Mouse (Mus musculus): ENCODE data around the gene Ovca2. TPM values are rescaled to one million over a fixed set of nuclear protein-coding genes. Genes with fewer than 3 reads are reported as not detected.

Gene Ovca2
- polyA plus RNA-seq, 1 experiment from 2014 or later = 26.7 TPM

DNA sequence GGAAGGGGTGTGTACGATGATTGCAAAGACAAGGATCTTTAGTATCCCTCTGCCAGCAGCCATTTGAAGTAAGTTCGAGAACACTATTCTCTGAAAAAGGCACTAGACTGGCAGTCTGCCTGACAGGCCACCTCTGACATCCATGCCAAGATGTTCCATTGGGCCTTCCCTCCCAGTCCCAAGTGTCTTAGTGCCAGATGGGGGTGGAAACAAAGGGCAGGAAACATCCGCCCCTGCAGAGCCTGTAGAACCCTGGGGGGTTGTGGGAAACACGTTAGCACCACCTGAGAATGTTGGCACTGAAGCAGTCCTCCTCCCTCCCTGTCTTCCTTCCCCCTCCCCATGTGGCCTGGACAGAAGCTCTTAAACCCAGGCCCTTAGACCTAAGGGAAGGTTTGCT, 21.6 kb downstream of the Ovca2 start:
- no peak overlapping the region for H3K9ac ChIP-seq (replicated peaks; ENCODE audit: low read depth, low read length)
- no peaks in the 10 kb centered on the region for H3K9me3 ChIP-seq (ENCODE audit: control insufficient read depth, low read depth, low read length)
- H3K4me2 ChIP-seq (replicated peaks; ENCODE audit: low read depth, low read length) = no peak overlapping the region
- H3K27ac ChIP-seq (ENCODE audit: low read length) = peak overlapping the region; percentile 48; the same call in 1 of the 2 replicates
- no peaks in the 10 kb centered on the region for H3K27me3 ChIP-seq (ENCODE audit: control insufficient read depth, insufficient read depth, low read length)
- H3K4me1 ChIP-seq (ENCODE audit: control insufficient read depth, insufficient read depth, low read length) = peaks cover 50% of the 10 kb centered on the region; the same call in 1 of the 2 replicates
- H3K4me3 ChIP-seq (ENCODE audit: low read depth, low read length) = no peak overlapping the region
- ATAC-seq (ENCODE audit: insufficient number of reproducible peaks, insufficient read depth, low FRiP score, low read depth) = no peak
- peaks cover 19% of the 10 kb centered on the region for H3K36me3 ChIP-seq (ENCODE audit: control insufficient read depth, insufficient read depth, low read length)
- WGBS = 48% methylated on average over 4 of the region's 4 CpGs

DNA sequence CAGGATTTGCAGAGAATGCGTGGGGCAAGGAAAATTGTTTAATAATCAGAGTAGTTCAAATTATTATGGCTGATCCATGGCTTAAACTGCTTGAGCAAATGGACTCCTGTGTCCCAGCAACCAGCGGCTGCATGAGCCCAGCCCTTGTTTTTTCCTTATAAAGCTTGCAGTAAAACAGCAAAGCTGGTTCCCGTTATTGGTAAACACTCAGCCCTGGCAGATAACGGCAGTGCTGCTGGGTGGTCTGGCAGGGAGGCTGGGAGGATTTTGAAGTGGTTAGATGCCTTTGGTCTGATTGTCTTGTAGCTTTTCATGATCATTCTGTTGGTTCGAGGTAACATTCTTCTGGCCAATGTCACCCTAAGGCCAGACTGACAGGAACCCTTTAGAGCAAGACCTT, 22.2 kb downstream of the Ovca2 start:
- H3K4me1 ChIP-seq (ENCODE audit: control insufficient read depth, insufficient read depth, low read length) = peaks cover 44% of the 10 kb centered on the region; the same call in 1 of the 2 replicates
- peaks cover 18% of the 10 kb centered on the region for H3K36me3 ChIP-seq (ENCODE audit: control insufficient read depth, insufficient read depth, low read length)
- 39% methylated on average over 5 of the region's 5 CpGs for WGBS
- no peaks in the 10 kb centered on the region for H3K9me3 ChIP-seq (ENCODE audit: control insufficient read depth, low read depth, low read length)
- peak overlapping the region; percentile 63 for H3K27ac ChIP-seq (ENCODE audit: low read length)
- no peaks in the 10 kb centered on the region for H3K27me3 ChIP-seq (ENCODE audit: control insufficient read depth, insufficient read depth, low read length)
- no peak for ATAC-seq (ENCODE audit: insufficient number of reproducible peaks, insufficient read depth, low FRiP score, low read depth)
- H3K4me2 ChIP-seq (replicated peaks; ENCODE audit: low read depth, low read length) = no peak overlapping the region
- no peak overlapping the region for H3K9ac ChIP-seq (replicated peaks; ENCODE audit: low read depth, low read length)
- H3K4me3 ChIP-seq (ENCODE audit: low read depth, low read length) = no peak overlapping the region

DNA sequence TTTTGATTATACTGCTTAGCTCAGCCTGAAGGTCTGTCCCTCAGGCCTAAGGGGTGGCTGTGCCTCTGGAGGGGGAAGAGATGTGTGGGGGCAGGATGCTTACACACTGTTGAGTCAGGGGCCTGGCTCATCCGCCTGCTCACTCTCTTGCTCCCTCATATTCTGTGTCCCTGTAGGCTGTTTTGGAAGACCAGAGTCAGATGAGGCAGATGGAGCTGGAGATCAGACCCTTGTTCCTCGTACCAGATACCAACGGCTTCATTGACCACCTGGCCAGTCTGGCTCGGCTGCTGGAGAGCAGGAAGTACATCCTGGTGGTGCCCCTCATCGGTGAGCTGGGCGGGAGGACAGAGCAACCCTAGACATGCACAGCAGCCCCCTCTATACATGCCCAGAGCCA, 22.6 kb downstream of the Ovca2 start:
- no peak overlapping the region for H3K9ac ChIP-seq (replicated peaks; ENCODE audit: low read depth, low read length)
- peak overlapping the region; percentile 63 for H3K27ac ChIP-seq (ENCODE audit: low read length)
- H3K9me3 ChIP-seq (ENCODE audit: control insufficient read depth, low read depth, low read length) = no peaks in the 10 kb centered on the region
- H3K4me1 ChIP-seq (ENCODE audit: control insufficient read depth, insufficient read depth, low read length) = peaks cover 43% of the 10 kb centered on the region; the same call in 1 of the 2 replicates
- no peaks in the 10 kb centered on the region for H3K27me3 ChIP-seq (ENCODE audit: control insufficient read depth, insufficient read depth, low read length)
- 44% methylated on average over 6 of the region's 6 CpGs for WGBS
- H3K4me2 ChIP-seq (replicated peaks; ENCODE audit: low read depth, low read length) = no peak overlapping the region
- ATAC-seq (ENCODE audit: insufficient number of reproducible peaks, insufficient read depth, low FRiP score, low read depth) = no peak
- H3K4me3 ChIP-seq (ENCODE audit: low read depth, low read length) = no peak overlapping the region
- H3K36me3 ChIP-seq (ENCODE audit: control insufficient read depth, insufficient read depth, low read length) = peaks cover 17% of the 10 kb centered on the region

DNA sequence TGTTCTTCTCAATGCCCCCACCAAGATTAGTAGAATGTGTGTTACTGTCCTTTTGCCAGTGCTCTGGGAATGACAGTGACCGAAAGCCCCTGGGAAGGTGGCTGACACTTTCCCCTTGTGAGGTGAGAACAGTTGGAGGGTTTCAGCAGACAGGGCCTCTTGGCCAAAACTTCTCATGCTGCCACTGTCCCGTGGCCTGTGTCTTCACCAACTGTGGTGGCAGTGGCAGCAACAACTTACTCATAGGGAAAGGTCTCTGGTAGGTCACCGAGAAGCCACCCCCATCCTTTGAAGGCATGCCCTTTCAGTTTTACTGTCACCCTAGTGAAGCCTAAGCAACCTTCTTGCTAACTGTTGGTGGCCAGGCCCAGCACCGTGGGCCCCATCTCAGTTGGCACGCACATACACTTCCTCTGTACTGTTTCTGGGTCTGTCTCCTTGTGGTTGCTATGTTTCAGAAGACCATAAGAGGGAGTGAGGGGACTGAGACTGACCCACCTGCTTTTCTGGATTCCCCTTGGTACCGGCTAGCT, 24.5 kb downstream of the Ovca2 start:
- no peak overlapping the region for H3K9ac ChIP-seq (replicated peaks; ENCODE audit: low read depth, low read length)
- H3K36me3 ChIP-seq (ENCODE audit: control insufficient read depth, insufficient read depth, low read length) = peaks cover 3% of the 10 kb centered on the region
- H3K27ac ChIP-seq (ENCODE audit: low read length) = no peak overlapping the region
- no peak overlapping the region for H3K4me3 ChIP-seq (ENCODE audit: low read depth, low read length)
- H3K4me1 ChIP-seq (ENCODE audit: control insufficient read depth, insufficient read depth, low read length) = peaks cover 38% of the 10 kb centered on the region; the same call in 1 of the 2 replicates
- ATAC-seq (ENCODE audit: insufficient number of reproducible peaks, insufficient read depth, low FRiP score, low read depth) = no peak
- 68% methylated on average over 6 of the region's 6 CpGs for WGBS
- no peaks in the 10 kb centered on the region for H3K27me3 ChIP-seq (ENCODE audit: control insufficient read depth, insufficient read depth, low read length)
- no peaks in the 10 kb centered on the region for H3K9me3 ChIP-seq (ENCODE audit: control insufficient read depth, low read depth, low read length)
- no peak overlapping the region for H3K4me2 ChIP-seq (replicated peaks; ENCODE audit: low read depth, low read length)

DNA sequence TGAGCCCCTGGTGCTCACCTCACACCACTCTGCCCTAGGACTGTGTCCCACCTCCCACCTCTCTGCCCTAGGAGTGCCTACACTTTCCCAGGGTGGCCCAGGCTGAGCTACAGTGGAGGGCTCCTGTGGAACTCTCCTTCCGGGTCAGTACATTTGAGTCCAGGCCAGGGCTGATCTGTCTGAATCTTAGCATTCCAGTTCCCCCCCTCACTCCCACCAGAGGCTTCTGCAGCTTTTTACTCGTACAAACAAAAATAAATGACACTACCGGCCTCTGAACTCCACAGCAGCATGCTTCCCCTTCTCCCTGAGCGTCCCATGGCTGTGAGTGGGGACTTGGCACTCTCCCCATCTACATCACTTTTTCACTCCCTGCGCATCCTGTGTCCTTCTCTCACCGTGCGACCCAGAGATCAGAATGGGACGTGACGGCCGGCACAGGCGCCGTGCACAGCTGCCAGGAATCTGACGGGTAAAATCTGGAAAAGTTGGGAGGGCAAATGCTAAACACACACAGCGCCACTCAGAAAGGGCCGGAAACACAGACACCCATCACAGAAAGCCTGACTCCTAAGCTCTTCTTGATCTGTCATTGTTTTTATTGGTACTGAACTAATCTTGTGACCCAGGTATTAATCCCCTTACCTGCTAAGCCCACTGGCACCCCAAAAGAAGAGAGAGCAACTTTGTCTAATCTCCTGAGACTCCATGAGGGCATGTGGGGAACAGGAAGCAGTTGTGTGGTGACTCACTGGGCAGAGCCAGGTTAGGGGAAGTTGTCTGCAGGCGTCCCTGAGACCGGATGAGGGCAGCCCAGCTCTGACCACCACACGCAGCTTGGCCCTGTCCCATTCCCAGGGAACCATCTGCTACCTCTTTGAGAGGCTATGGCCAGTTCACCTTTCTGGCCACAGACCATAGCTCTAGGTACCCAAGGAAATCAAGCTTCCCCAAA, 25.8 kb downstream of the Ovca2 start:
- Histone ChIP-seq H3K4me2 (replicated peaks; ENCODE audit: low read depth, low read length) (no peak overlapping the region), H3K27me3 (ENCODE audit: control insufficient read depth, insufficient read depth, low read length) (no peaks in the 10 kb centered on the region), H3K4me3 (ENCODE audit: low read depth, low read length) (no peak overlapping the region), H3K9ac (replicated peaks; ENCODE audit: low read depth, low read length) (no peak overlapping the region), H3K36me3 (ENCODE audit: control insufficient read depth, insufficient read depth, low read length) (no peaks in the 10 kb centered on the region; the same call in none of the 2 replicates), H3K27ac (ENCODE audit: low read length) (peak overlapping the region; percentile 79), H3K9me3 (ENCODE audit: control insufficient read depth, low read depth, low read length) (no peaks in the 10 kb centered on the region), H3K4me1 (ENCODE audit: control insufficient read depth, insufficient read depth, low read length) (peaks cover 40% of the 10 kb centered on the region)
- WGBS = 49% methylated on average over 18 of the region's 18 CpGs
- no peak for ATAC-seq (ENCODE audit: insufficient number of reproducible peaks, insufficient read depth, low FRiP score, low read depth)

DNA sequence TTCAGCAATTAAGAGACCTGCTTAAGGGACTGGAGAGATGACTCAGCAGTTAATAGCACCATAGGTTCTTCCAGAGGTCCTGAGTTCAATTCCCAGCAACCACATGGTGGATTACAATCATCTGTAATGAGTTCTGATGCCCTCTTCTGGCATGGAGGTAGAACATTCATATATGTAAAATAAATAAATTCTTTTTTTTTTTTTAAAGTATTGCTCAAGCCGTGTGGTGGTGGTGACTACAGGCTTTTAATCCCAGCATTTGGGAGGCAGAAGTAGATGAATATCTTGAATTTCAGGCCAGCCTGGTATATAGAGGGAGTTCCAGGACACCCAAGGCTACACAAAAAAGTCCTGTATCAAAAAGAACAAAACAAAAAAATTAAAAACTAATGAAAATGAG, 28.3 kb downstream of the Ovca2 start:
- H3K9me3 ChIP-seq (ENCODE audit: control insufficient read depth, low read depth, low read length) = no peaks in the 10 kb centered on the region
- no peak overlapping the region for H3K27ac ChIP-seq (ENCODE audit: low read length)
- no peaks in the 10 kb centered on the region; the same call in 1 of the 2 replicates for H3K36me3 ChIP-seq (ENCODE audit: control insufficient read depth, insufficient read depth, low read length)
- peaks cover 36% of the 10 kb centered on the region for H3K4me1 ChIP-seq (ENCODE audit: control insufficient read depth, insufficient read depth, low read length)
- no peak overlapping the region for H3K4me2 ChIP-seq (replicated peaks; ENCODE audit: low read depth, low read length)
- ATAC-seq (ENCODE audit: insufficient number of reproducible peaks, insufficient read depth, low FRiP score, low read depth) = no peak
- 64% methylated on average over 1 of the region's 1 CpGs for WGBS
- H3K27me3 ChIP-seq (ENCODE audit: control insufficient read depth, insufficient read depth, low read length) = no peaks in the 10 kb centered on the region
- H3K4me3 ChIP-seq (ENCODE audit: low read depth, low read length) = no peak overlapping the region
- H3K9ac ChIP-seq (replicated peaks; ENCODE audit: low read depth, low read length) = no peak overlapping the region

DNA sequence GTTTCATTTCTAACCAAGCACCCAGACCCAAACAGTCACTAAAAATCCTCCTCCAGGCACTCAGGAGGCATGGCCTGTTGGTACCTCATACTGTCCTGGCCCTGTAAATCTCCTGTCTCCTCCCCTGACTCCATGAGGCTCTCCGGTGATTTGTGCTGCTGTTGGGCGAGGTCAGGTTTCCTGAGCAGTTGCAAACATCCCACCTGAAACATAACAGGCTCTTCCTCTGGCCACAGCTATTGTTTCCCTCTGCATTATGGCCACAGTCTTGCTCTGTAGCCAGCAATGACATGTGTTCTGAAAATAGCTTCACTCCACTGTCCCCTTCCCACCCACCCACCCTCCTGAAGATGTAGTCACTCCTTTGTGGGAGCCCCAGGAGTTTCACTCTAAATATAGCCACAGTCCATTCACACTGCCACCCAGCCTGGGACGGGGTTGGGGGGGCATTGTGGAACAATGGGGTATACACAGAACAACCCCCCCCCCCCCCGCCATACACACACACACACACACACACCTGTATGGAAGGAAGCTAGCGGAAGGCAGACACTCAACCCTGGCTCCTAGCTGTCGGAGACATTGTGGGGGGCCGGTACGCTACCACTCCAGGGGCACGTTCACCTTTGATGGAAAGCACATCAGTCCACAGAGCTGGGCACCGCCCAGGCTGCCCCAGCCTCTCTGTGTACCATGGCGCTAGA, 30.2 kb downstream of the Ovca2 start:
- Histone ChIP-seq H3K27ac (ENCODE audit: low read length) (peak overlapping the region; percentile 91), H3K27me3 (ENCODE audit: control insufficient read depth, insufficient read depth, low read length) (no peaks in the 10 kb centered on the region), H3K9me3 (ENCODE audit: control insufficient read depth, low read depth, low read length) (no peaks in the 10 kb centered on the region), H3K9ac (replicated peaks; ENCODE audit: low read depth, low read length) (no peak overlapping the region), H3K4me3 (ENCODE audit: low read depth, low read length) (no peak overlapping the region), H3K4me1 (ENCODE audit: control insufficient read depth, insufficient read depth, low read length) (peaks cover 35% of the 10 kb centered on the region), H3K4me2 (replicated peaks; ENCODE audit: low read depth, low read length) (no peak overlapping the region), H3K36me3 (ENCODE audit: control insufficient read depth, insufficient read depth, low read length) (peaks cover 6% of the 10 kb centered on the region)
- ATAC-seq (ENCODE audit: insufficient number of reproducible peaks, insufficient read depth, low FRiP score, low read depth) = no peak
- 79% methylated on average over 11 of the region's 11 CpGs for WGBS

DNA sequence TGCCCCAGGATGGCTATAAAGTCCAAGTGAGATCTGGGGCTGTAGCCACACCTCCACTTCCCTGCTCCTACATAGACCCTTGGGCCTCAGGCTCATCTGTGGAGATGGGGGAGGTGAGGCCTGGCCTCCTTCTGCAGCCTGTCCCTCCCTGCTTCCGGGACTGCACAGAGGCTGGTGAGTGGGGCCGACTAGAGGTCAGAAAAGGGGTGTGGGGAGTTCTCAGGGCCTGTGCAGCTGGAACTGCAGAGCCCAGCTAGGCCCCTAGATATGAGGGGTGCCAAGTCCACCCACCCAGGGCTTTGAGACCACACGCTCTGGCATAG, 30.8 kb downstream of the Ovca2 start:
- ATAC-seq (ENCODE audit: insufficient number of reproducible peaks, insufficient read depth, low FRiP score, low read depth) = peak; percentile 78
- 0 out of 2 replicates have a peak overlapping the region, but pooled peaks have one; percentile 3 for H3K4me2 ChIP-seq (replicated peaks; ENCODE audit: low read depth, low read length)
- no peaks in the 10 kb centered on the region for H3K27me3 ChIP-seq (ENCODE audit: control insufficient read depth, insufficient read depth, low read length)
- WGBS = 13% methylated on average over 3 of the region's 3 CpGs
- peak overlapping the region; percentile 91 for H3K27ac ChIP-seq (ENCODE audit: low read length)
- no peaks in the 10 kb centered on the region for H3K9me3 ChIP-seq (ENCODE audit: control insufficient read depth, low read depth, low read length)
- peaks cover 38% of the 10 kb centered on the region for H3K4me1 ChIP-seq (ENCODE audit: control insufficient read depth, insufficient read depth, low read length)
- H3K36me3 ChIP-seq (ENCODE audit: control insufficient read depth, insufficient read depth, low read length) = peaks cover 13% of the 10 kb centered on the region
- H3K4me3 ChIP-seq (ENCODE audit: low read depth, low read length) = no peak overlapping the region
- no peak overlapping the region for H3K9ac ChIP-seq (replicated peaks; ENCODE audit: low read depth, low read length)
